Mouse (Mus musculus) midbrain, embryonic 11.5 days (tissue): ENCODE results near the gene Ppil6. TPM values are rescaled to one million over a fixed set of nuclear protein-coding genes. Genes with fewer than 3 reads are reported as not detected.

ENCODE experiments used
- ATAC-seq: fragments of 200-750 bp; cut with Nextera tagmentation; 2 replicates; pipeline ENCODE4 v1.8.0; 2017; ENCODE audit warnings: moderate TSS enrichment, moderate library complexity; ENCODE audit not compliant: low FRiP score
- DNase-seq: peaks from one replicate; pipeline ENCODE4 v3.0.0; 2015; ENCODE audit warnings: low spot score; ENCODE audit errors: missing footprints
- H3K27ac ChIP-seq: fragments of 300-500 bp; sonication (generic); 2 replicates; pipeline ENCODE4 v1.5.1; 2014; ENCODE audit warnings: low read depth, low read length
- H3K27me3 ChIP-seq: fragments of 300-500 bp; sonication (generic); 2 replicates; pipeline ENCODE4 v1.6.1; 2014; ENCODE audit warnings: mild to moderate bottlenecking, low read length, moderate library complexity, mixed read lengths; ENCODE audit not compliant: control insufficient read depth, insufficient read depth
- H3K36me3 ChIP-seq: fragments of 300-500 bp; sonication (generic); 2 replicates; pipeline ENCODE4 v1.6.1; 2014; ENCODE audit warnings: mild to moderate bottlenecking, low read length, moderate library complexity, mixed read lengths; ENCODE audit not compliant: control insufficient read depth, insufficient read depth
- H3K4me1 ChIP-seq: fragments of 300-500 bp; sonication (generic); 2 replicates; pipeline ENCODE4 v1.6.1; 2014; ENCODE audit warnings: low read length; ENCODE audit not compliant: control insufficient read depth, insufficient read depth
- H3K4me2 ChIP-seq: fragments of 300-500 bp; sonication (generic); 2 replicates; pipeline ENCODE4 v1.6.1; 2014; ENCODE audit warnings: mild to moderate bottlenecking, moderate library complexity
- H3K4me3 ChIP-seq: fragments of 300-500 bp; sonication (generic); 2 replicates; pipeline ENCODE4 v1.5.1; 2014; ENCODE audit warnings: low read depth, low read length
- H3K9ac ChIP-seq: fragments of 300-500 bp; sonication (generic); 2 replicates; pipeline ENCODE4 v1.6.1; 2014; ENCODE audit warnings: low read length
- H3K9me3 ChIP-seq: fragments of 300-500 bp; sonication (generic); 2 replicates; pipeline ENCODE4 v1.6.1; 2016; ENCODE audit warnings: low read length; ENCODE audit not compliant: control insufficient read depth
- WGBS: fragments of 180-500 bp; shearing (Covaris S2); extraction: QIAGEN DNeasy Blood & Tissue Kit; methylation state at CpG from one replicate; pipeline ENCODE4 v1.1.7; 2014; 5-methylcytosine and 5-hydroxymethylcytosine counted together
- polyA plus RNA-seq: library from polyadenylated mRNA; unstranded; fragments of >200 nt; fragmentation: Nextera tagmentation; extraction: Ambion mirVana; gene quantifications from 2 replicates; pipeline ENCODE4 v1.2.1, GENCODE M21; 2014

The Ppil6 gene
- polyA plus RNA-seq, 1 experiment from 2014 or later, result 0.85 TPM

DNA sequence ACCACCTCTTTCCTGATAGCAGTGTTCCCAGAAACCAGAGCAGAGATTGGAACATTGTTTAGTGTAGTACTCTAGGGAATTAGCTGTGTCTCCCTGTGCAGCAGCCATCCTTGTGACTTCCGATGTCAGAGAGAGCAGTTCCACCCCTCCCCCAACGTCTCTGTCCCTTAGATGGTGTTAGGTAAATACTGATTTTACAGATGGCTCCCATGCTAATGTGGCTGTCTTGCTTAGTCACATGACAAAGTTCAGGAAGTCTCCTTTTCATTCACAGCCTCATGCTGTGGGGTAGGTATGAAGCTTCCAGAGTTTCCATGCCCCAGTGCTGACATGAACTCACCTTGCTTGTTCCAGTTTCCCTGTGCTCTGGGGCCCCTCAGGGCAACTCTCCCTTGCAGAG lies 29.7 kb upstream of the Ppil6 start:
- DNase-seq, result peak; percentile 12
- H3K27me3 ChIP-seq, result no peaks in the 10 kb centered on the region
- ATAC-seq, result no peak
- WGBS, result 35% methylated on average over 2 of the region's 2 CpGs
- H3K4me3 ChIP-seq, result no peak overlapping the region
- no peak overlapping the region for H3K27ac ChIP-seq
- peaks cover 9% of the 10 kb centered on the region for H3K36me3 ChIP-seq
- no peaks in the 10 kb centered on the region for H3K9me3 ChIP-seq
- H3K9ac ChIP-seq, result no peak overlapping the region
- H3K4me1 ChIP-seq, result no peaks in the 10 kb centered on the region
- no peak overlapping the region for H3K4me2 ChIP-seq

DNA sequence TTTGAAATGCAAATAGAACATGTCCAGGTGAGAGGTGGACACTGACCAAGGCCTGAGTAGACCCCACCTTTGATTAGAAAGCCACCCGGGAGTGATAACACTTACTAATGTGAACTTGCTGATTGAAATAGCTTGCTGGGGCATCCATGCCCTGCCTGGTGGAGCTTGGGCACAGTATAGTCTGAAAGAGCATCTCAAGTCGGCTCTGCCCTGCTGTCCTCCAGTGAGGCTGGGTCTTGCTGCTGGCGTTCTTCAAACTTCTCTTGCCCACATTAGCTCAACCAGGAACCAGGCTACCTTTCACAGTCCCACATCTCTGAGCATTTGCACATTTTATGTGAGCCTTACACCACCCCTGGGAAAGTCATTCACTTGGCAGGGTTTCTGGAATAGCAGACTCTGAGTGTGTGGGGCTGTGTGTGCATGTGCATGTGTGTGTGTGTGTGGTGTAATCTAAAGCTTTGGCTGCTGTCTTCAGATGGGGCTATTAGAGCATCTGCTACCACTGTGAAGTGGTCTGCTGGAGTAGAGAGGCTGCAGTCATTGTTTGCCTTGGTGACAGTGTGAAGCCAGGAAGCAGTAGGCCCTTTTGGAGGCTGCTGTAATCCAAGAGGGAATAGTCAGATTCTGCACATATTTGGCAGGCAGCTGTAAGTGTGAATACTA lies 29.0 kb upstream of the Ppil6 start:
- peaks cover 9% of the 10 kb centered on the region for H3K36me3 ChIP-seq
- H3K4me1 ChIP-seq, result no peaks in the 10 kb centered on the region
- whole genome bisulfite sequencing, result 97% methylated on average over 3 of the region's 3 CpGs
- no peaks in the 10 kb centered on the region for H3K27me3 ChIP-seq
- no peak overlapping the region for H3K9ac ChIP-seq
- no peak overlapping the region for H3K4me3 ChIP-seq
- H3K4me2 ChIP-seq, result no peak overlapping the region
- no peak for ATAC-seq
- peak; percentile 60 for DNase-seq
- no peak overlapping the region for H3K27ac ChIP-seq
- H3K9me3 ChIP-seq, result no peaks in the 10 kb centered on the region

DNA sequence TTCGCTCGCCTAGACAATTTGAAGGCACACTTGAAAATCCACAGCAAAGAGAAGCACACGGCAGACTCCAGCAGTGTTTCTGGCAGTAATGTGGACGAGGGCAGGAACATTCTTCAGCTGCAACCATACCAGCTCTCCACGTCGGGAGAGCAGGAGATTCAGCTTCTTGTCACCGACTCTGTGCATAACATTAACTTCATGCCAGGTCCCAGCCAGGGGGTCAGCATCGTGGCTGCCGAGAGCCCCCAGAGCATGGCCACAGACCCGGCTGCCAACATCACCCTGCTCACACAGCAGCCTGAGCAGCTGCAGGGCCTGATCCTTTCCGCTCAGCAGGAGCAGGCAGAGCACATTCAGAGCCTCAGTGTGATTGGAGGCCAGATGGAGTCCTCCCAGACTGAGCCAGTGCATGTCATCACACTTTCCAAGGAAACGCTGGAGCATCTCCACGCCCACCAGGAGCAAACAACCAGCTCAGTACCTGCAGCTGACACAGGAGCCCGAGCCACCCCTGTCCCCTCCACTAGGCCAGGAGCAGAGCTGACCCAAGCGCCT lies 25.8 kb upstream of the Ppil6 start:
- Histone ChIP-seq H3K27ac (no peak overlapping the region), H3K9me3 (no peaks in the 10 kb centered on the region), H3K36me3 (peaks cover 5% of the 10 kb centered on the region; the same call in 1 of the 2 replicates), H3K4me2 (no peak overlapping the region), H3K27me3 (no peaks in the 10 kb centered on the region), H3K9ac (no peak overlapping the region), H3K4me3 (no peak overlapping the region), H3K4me1 (no peaks in the 10 kb centered on the region)
- 33% methylated on average over 15 of the region's 15 CpGs for WGBS
- ATAC-seq (no peak), DNase-seq (peak; percentile 57)

DNA sequence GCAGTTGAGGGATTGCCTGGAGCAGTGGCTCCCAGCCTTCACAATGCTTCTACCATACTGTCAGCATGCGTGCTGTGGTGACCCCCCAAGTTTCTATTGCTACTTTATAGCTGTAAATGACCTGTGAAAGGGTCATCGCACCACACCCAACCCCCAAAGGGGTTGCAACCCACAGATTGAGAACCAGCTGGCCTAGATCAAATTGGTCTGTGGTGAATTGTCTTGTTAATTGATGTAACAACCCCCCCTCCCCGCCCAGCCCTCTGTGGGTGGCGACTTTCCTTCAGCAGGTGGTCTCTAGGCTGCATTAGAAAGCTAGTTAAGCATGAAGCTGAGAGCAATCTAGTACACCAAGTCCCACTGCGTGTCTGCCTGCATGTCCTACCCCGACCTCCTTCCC lies 22.9 kb upstream of the Ppil6 start:
- Histone ChIP-seq H3K4me1 (no peaks in the 10 kb centered on the region), H3K27ac (no peak overlapping the region), H3K36me3 (peaks cover 5% of the 10 kb centered on the region; the same call in 1 of the 2 replicates), H3K9me3 (no peaks in the 10 kb centered on the region), H3K27me3 (no peaks in the 10 kb centered on the region), H3K9ac (no peak overlapping the region), H3K4me2 (no peak overlapping the region), H3K4me3 (no peak overlapping the region)
- WGBS, result 30% methylated on average over 6 of the region's 6 CpGs
- ATAC-seq, result no peak
- peak; percentile 65 for DNase-seq

DNA sequence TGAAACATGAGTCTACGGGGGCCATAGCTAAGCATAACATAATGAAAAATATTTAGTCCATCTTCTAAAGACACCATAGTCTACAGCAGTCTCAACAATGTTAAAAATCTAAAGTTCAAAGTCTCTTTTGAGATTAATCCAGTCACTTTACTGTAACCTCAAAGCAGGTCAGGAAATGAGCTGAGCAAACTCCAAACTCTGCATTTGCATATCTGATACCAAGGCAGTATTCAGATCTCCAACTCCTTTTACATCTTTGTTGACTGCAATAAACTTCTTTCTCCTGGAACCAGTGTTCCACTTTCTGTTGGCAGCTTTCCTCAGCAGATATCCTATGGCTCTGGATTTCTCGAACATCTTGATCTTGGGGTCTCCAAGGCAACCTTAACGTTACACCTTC lies 19.5 kb upstream of the Ppil6 start:
- H3K4me3 ChIP-seq, result no peak overlapping the region
- no peak overlapping the region for H3K4me2 ChIP-seq
- DNase-seq (no peak), ATAC-seq (no peak)
- H3K9ac ChIP-seq, result no peak overlapping the region
- no peaks in the 10 kb centered on the region for H3K9me3 ChIP-seq
- no peak overlapping the region for H3K27ac ChIP-seq
- no peaks in the 10 kb centered on the region for H3K27me3 ChIP-seq
- peaks cover under 1% of the 10 kb centered on the region for H3K4me1 ChIP-seq
- WGBS, result 84% methylated on average over 3 of the region's 3 CpGs
- no peaks in the 10 kb centered on the region for H3K36me3 ChIP-seq

DNA sequence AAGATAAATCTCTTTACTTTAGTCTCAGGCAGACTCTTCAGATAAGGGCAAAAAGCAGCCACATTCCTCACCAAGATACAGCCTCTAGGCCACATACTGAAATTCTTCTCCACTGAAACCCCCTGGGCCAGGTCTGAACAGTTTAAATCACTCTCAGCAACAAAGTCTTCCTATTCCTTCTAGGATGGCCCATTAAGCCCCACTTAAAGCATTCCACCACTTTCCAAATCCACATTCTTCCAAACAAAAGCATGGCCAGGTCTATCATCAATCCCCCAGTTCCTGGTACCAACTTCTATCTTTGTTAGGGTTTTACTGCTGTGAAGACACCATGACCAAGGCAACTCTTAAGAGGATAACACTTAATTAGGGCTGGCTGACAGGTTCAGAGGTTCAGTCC lies 17.7 kb upstream of the Ppil6 start:
- ATAC-seq (no peak), DNase-seq (no peak)
- no peak overlapping the region for H3K27ac ChIP-seq
- H3K9me3 ChIP-seq, result no peaks in the 10 kb centered on the region
- peaks cover 11% of the 10 kb centered on the region for H3K4me1 ChIP-seq
- no peak overlapping the region for H3K4me2 ChIP-seq
- H3K27me3 ChIP-seq, result no peaks in the 10 kb centered on the region
- H3K9ac ChIP-seq, result no peak overlapping the region
- H3K36me3 ChIP-seq, result no peaks in the 10 kb centered on the region
- H3K4me3 ChIP-seq, result no peak overlapping the region

DNA sequence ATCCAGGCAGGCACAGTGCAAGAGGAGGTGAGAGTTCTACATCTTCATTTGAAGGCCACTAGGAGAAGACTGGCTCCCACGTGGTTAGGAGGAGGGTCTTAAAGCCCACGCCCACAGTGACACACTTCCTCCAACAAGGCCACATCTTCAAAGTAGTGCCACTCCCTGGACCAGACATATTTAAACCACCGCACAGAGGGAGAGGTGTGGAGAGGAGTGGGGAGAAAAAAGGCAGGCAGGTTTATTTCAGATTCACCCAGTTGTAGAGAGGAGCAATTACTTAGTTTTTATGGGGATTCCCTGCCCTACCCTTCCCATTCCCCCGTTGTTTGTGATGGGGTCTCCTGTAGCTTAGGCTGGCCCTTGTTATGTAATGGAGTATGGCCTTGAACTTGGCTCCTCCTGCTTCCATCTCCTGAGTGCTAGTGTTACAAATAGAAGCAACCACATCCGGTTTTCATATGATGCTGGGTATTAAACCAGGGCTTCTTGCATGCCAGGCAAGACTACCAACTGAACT lies 17.2 kb upstream of the Ppil6 start:
- ATAC-seq (no peak), DNase-seq (no peak)
- no peaks in the 10 kb centered on the region for H3K27me3 ChIP-seq
- H3K4me3 ChIP-seq, result no peak overlapping the region
- H3K9me3 ChIP-seq, result no peaks in the 10 kb centered on the region
- no peak overlapping the region for H3K4me2 ChIP-seq
- 83% methylated on average over 5 of the region's 5 CpGs for WGBS
- H3K27ac ChIP-seq, result no peak overlapping the region
- no peaks in the 10 kb centered on the region for H3K36me3 ChIP-seq
- peaks cover 16% of the 10 kb centered on the region for H3K4me1 ChIP-seq
- H3K9ac ChIP-seq, result no peak overlapping the region

DNA sequence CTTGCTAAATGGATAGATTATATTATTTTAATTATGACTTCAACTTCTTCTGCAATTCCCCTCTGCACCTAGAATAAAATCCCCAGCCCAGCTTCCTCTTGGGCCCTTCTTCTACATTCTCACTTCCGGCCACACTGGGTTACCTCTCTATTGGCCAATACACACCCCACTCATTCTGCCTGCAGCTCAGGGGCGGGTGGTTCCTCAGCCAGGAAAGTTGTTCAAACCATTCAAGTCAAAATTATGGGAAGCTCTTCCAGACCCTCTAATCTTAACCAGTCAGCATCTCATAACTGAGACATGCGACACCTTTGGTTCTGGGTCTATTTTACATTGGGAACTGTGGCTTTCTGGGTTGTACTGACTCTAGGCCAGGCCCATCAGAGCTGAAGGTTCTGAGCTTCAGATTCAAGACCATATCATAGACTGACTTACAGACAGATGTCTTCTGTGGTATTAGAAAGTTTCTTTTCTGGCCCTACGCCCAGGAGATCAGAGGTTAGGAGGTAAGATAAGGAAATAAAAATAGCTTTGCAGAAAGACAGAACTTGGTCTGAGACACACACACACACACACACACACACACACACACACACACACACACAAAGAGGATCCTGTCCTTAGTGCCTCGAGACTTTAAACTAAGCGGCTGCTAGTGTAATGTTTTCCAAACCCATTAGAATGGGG lies 16.3 kb upstream of the Ppil6 start:
- Histone ChIP-seq H3K36me3 (no peaks in the 10 kb centered on the region; the same call in 1 of the 2 replicates), H3K27me3 (no peaks in the 10 kb centered on the region), H3K27ac (no peak overlapping the region), H3K4me3 (no peak overlapping the region), H3K4me1 (peaks cover 19% of the 10 kb centered on the region), H3K4me2 (no peak overlapping the region), H3K9me3 (no peaks in the 10 kb centered on the region), H3K9ac (no peak overlapping the region)
- no peak for ATAC-seq
- 83% methylated on average over 6 of the region's 6 CpGs for WGBS
- no peak for DNase-seq

DNA sequence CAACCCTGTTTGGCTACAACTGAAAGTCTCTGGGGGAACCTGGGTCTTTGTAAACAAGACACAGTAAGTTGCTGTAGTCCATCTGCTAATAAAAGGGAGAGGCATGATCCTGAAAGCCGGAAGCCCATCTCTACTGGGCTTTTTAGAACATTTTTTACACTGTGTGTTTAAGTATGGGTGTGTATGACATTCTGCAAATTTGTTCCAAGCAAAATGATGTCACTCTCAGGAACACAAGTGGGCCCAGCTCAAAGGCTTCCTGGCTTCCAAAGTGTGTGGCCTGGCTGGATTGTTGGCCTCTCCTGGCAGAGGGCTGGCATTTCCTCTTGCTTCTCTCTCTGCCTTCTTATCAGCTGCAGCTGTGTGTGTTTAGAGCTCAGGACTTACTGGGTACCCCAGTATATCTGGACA lies 15.3 kb upstream of the Ppil6 start:
- no peak for DNase-seq
- Histone ChIP-seq H3K36me3 (peaks cover 2% of the 10 kb centered on the region; the same call in 1 of the 2 replicates), H3K4me1 (peaks cover 19% of the 10 kb centered on the region), H3K9me3 (no peaks in the 10 kb centered on the region), H3K9ac (no peak overlapping the region), H3K4me2 (no peak overlapping the region), H3K27ac (no peak overlapping the region), H3K4me3 (no peak overlapping the region), H3K27me3 (no peaks in the 10 kb centered on the region)
- 91% methylated on average over 1 of the region's 1 CpGs for WGBS
- ATAC-seq, result no peak
